Mouse (Mus musculus) heart, postnatal 0 days (tissue): ENCODE measurements around the gene E130311K13Rik.

Source experiments
- CTCF ChIP-seq: IDR thresholded peaks from 2 replicates; pipeline ENCODE4 v1.5.1; 2016; ENCODE audit warnings: antibody characterized with exemption, control low read depth, low read depth
- EP300 ChIP-seq: IDR thresholded peaks from 2 replicates; pipeline ENCODE4 v1.6.1; 2016; ENCODE audit warnings: antibody characterized with exemption, low read depth

- TF ChIP-seq CTCF (no peak), EP300 (no peak)
These were observed 56.5 kb downstream of the E130311K13Rik start for GRCm38 (mm10) chr3:63872818-63873217.
